Mouse (Mus musculus) liver, embryonic 14.5 days (tissue): ENCODE measurements at regions not wholly inside any gene's neighbourhood (a gene's known extent, or its start where the extent isn't known, plus 50 kb on each side); places are given as distances from the start of the nearest gene placed in this dataset.
"Not testable (repeated sequence)": the region's sequence is repeated elsewhere in the genome, so short reads cannot be mapped to it uniquely, and the experiment has no call there.

Experiments
- ATAC-seq: fragments of 200-750 bp; cut with Nextera tagmentation; 2 replicates; pipeline ENCODE4 v1.8.0; 2017; ENCODE audit warnings: moderate number of reproducible peaks, mild to moderate bottlenecking, moderate library complexity; ENCODE audit not compliant: insufficient read depth
- DNase-seq, 3 experiments: peaks; one replicate each; pipeline ENCODE4 v3.0.0-alpha.2; 2012 to 2013; ENCODE audit warnings: low read depth in 3 of 3, low spot score in 3 of 3
- H3K27ac ChIP-seq: fragments of 300-500 bp; sonication (generic); 2 replicates; pipeline ENCODE4 v1.5.1; 2014; ENCODE audit warnings: moderate library complexity, mild to moderate bottlenecking, control low read depth, inconsistent platforms
- H3K27me3 ChIP-seq: fragments of 300-500 bp; sonication (generic); 2 replicates; pipeline ENCODE4 v1.6.1; 2014; ENCODE audit warnings: mild to moderate bottlenecking, low read length, moderate library complexity; ENCODE audit not compliant: control insufficient read depth, insufficient read depth
- H3K36me3 ChIP-seq: fragments of 300-500 bp; sonication (generic); replicated peaks from 2 replicates; pipeline ENCODE4 v1.6.1; 2014; ENCODE audit warnings: low read depth; ENCODE audit not compliant: control insufficient read depth, insufficient read depth
- H3K4me1 ChIP-seq, 2 experiments: fragments of 200-500 bp in 1 of 2; fragments of 300-500 bp in 1 of 2; sonication (generic) in 1 of 2; replicated peaks; 2 replicates each; pipeline ENCODE4 v1.6.1; 2012 to 2014; ENCODE audit warnings: antibody characterized with exemption in 1 of 2, inconsistent platforms in 1 of 2, low read length in 1 of 2; ENCODE audit not compliant: control insufficient read depth in 2 of 2, insufficient read depth in 2 of 2
- H3K4me2 ChIP-seq: fragments of 300-500 bp; sonication (generic); 2 replicates; pipeline ENCODE4 v1.6.1; 2014; ENCODE audit warnings: low read depth, mild to moderate bottlenecking, control low read depth, moderate library complexity
- H3K4me3 ChIP-seq, 2 experiments: fragments of 200-500 bp in 1 of 2; fragments of 300-500 bp in 1 of 2; sonication (generic) in 1 of 2; 2 replicates each; pipeline ENCODE4 v1.5.1; 2012 to 2014; ENCODE audit warnings: low read depth in 2 of 2, low read length in 2 of 2, mild to moderate bottlenecking in 2 of 2, control low read depth in 1 of 2, inconsistent platforms in 1 of 2, moderate library complexity in 1 of 2; ENCODE audit not compliant: insufficient read depth in 1 of 2
- H3K9ac ChIP-seq: fragments of 300-500 bp; sonication (generic); replicated peaks from 2 replicates; pipeline ENCODE4 v1.6.1; 2014; ENCODE audit warnings: mild to moderate bottlenecking, control low read depth, moderate library complexity
- H3K9me3 ChIP-seq: fragments of 300-500 bp; sonication (generic); 2 replicates; pipeline ENCODE4 v1.6.1; 2016; ENCODE audit warnings: low read length, mixed read lengths; ENCODE audit not compliant: control insufficient read depth
- CTCF ChIP-seq: IDR thresholded peaks from 2 replicates; pipeline ENCODE4 v1.5.1; 2016; ENCODE audit warnings: antibody characterized with exemption, low read depth, control low read depth
- EP300 ChIP-seq: IDR thresholded peaks from 2 replicates; pipeline ENCODE4 v1.6.1; 2016; ENCODE audit warnings: antibody characterized with exemption, low read depth
- WGBS: fragments of 180-500 bp; shearing (Covaris S2); extraction: QIAGEN DNeasy Blood & Tissue Kit; methylation state at CpG from one replicate; pipeline ENCODE4 v1.1.7; 2014; ENCODE audit not compliant: insufficient replicate concordance; 5-methylcytosine and 5-hydroxymethylcytosine counted together

GRCm38 (mm10) chr11:41090391-41090900 is 335.3 kb upstream of the Ccng1 start:
- DNase-seq, ATAC-seq, H3K27me3 ChIP-seq, H3K4me1 ChIP-seq, H3K4me2 ChIP-seq, H3K36me3 ChIP-seq, H3K9ac ChIP-seq, H3K27ac ChIP-seq, H3K4me3 ChIP-seq, H3K9me3 ChIP-seq: not testable (repeated sequence)
- WGBS, result 80% methylated on average over 10 of the region's 14 CpGs

GRCm38 (mm10) chr11:41063570-41063969 is 308.5 kb upstream of the Ccng1 start:
- no peaks in the 10 kb centered on the region for H3K4me1 ChIP-seq
- H3K27ac ChIP-seq, result no peak overlapping the region
- no peak overlapping the region for H3K4me2 ChIP-seq
- no peak overlapping the region for H3K4me3 ChIP-seq
- H3K36me3 ChIP-seq, result no peaks in the 10 kb centered on the region
- H3K9me3 ChIP-seq, result no peaks in the 10 kb centered on the region
- DNase-seq (no peak), ATAC-seq (peak; percentile 59; the same call in 1 of the 2 replicates)
- H3K27me3 ChIP-seq, result no peaks in the 10 kb centered on the region
- 39% methylated on average over 3 of the region's 3 CpGs for WGBS
- no peak for TF ChIP-seq EP300
- TF ChIP-seq CTCF, result no peak
- H3K9ac ChIP-seq, result no peak overlapping the region

GRCm38 (mm10) chr11:41057796-41058195 is 302.7 kb upstream of the Ccng1 start:
- ATAC-seq (no peak), DNase-seq (no peak)
- 50% methylated on average over 3 of the region's 3 CpGs for WGBS
- Histone ChIP-seq H3K9me3 (no peaks in the 10 kb centered on the region), H3K4me3 (no peak overlapping the region), H3K4me1 (no peaks in the 10 kb centered on the region), H3K27ac (no peak overlapping the region), H3K9ac (no peak overlapping the region), H3K36me3 (no peaks in the 10 kb centered on the region), H3K4me2 (no peak overlapping the region), H3K27me3 (no peaks in the 10 kb centered on the region)
- no peak for TF ChIP-seq EP300
- TF ChIP-seq CTCF, result no peak

- no peaks in the 10 kb centered on the region for H3K36me3 ChIP-seq
- no peaks in the 10 kb centered on the region for H3K27me3 ChIP-seq
- no peak overlapping the region for H3K4me3 ChIP-seq
- no peaks in the 10 kb centered on the region for H3K4me1 ChIP-seq
- ATAC-seq (peak; percentile 73; the same call in 1 of the 2 replicates), DNase-seq (peak in 1 of 3 experiments; percentile 2)
- WGBS, result 57% methylated on average over 2 of the region's 2 CpGs
- H3K9ac ChIP-seq, result no peak overlapping the region
- no peak overlapping the region for H3K27ac ChIP-seq
- TF ChIP-seq EP300 (peak; percentile 32; the same call in 1 of the 2 replicates), CTCF (no peak)
- H3K4me2 ChIP-seq, result no peak overlapping the region
- no peaks in the 10 kb centered on the region for H3K9me3 ChIP-seq
Observed at GRCm38 (mm10) chr11:41030018-41030417, 274.9 kb upstream of the Ccng1 start.

GRCm38 (mm10) chr11:41010096-41010495 is 255.0 kb upstream of the Ccng1 start:
- Histone ChIP-seq H3K4me3 (no peak overlapping the region), H3K4me2 (no peak overlapping the region), H3K36me3 (no peaks in the 10 kb centered on the region), H3K27ac (no peak overlapping the region), H3K27me3 (no peaks in the 10 kb centered on the region), H3K9ac (no peak overlapping the region), H3K4me1 (no peaks in the 10 kb centered on the region), H3K9me3 (no peaks in the 10 kb centered on the region)
- DNase-seq, result no peak
- ATAC-seq, result no peak
- TF ChIP-seq EP300 (no peak), CTCF (no peak)
- 46% methylated on average over 3 of the region's 3 CpGs for WGBS
